Mouse (Mus musculus) cerebellum, adult 18-20 months (tissue): ENCODE results near the gene Gm5726.
"Not testable (repeated sequence)": the region's sequence is repeated elsewhere in the genome, so short reads cannot be mapped to it uniquely, and the experiment has no call there.

Experiments
- DNase-seq, 2 experiments: peaks; one replicate each; pipeline ENCODE4 v3.0.0; 2021

Gene Gm5726

DNA sequence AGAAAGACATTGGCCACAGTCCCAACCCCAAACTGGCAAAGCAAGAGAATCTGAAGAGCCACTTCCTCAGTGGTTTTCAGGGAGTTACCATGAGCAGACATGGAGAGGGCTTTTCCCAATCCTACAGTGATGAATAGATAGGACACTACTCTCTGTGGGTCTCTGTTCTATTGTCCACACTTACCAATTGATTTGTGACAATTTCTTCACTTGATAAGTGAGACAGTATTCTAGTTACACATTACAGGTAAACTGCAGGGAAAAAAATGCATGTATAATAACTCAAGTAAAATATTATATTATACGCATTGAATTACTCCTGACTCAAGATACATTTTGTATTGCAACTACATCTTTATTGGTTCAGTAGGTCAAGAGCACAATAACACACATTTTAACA, at the start of gene Gm5726:
Gm5726 (minus strand) TSS at position 101 of the 400 bp plus-strand sequence.
- DNase-seq: not testable (repeated sequence)

DNA sequence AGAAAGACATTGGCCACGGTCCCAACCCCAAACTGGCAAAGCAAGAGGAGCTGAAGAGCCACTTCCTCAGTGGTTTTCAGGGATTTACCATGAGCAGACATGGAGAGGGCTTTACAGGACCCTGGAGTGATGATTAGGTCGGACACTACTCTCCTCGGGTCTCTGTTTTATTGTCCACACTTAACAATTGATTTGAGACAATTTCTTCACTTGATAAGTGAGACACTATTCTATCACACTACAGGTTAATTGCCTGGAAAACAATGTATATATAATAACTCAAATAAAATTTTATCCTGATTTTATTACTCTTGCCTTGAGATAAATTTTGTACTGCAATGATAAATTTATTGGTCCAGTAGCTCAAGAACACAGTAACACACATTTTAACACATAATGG, 30.6 kb upstream of the Gm5726 start, which contains the start of gene Gm4141:
Gm4141 (minus strand) TSS at position 101 of the 400 bp plus-strand sequence.
- not testable (repeated sequence) for DNase-seq

DNA sequence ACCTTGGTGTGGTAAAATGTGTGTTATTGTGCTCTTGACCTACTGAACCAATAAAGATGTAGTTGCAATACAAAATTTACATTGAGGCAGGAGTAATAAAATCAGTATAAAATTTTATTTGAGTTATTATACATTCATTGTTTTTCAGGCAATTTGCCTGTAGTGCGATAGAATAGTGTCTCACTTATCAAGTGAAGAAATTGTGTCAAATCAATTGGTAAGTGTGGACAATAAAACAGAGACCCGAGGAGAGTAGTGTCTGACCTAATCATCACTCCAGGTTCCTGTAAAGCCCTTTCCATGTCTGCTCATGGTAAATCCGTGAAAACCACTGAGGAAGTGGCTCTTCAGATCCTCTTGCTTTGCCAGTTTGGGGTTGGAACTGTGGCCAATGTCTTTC, 12.0 kb downstream of the Gm5726 start, which contains the start of gene Vmn1r104:
Vmn1r104 (plus strand) TSS at position 301 of the 400 bp plus-strand sequence.
- not testable (repeated sequence) for DNase-seq

DNA sequence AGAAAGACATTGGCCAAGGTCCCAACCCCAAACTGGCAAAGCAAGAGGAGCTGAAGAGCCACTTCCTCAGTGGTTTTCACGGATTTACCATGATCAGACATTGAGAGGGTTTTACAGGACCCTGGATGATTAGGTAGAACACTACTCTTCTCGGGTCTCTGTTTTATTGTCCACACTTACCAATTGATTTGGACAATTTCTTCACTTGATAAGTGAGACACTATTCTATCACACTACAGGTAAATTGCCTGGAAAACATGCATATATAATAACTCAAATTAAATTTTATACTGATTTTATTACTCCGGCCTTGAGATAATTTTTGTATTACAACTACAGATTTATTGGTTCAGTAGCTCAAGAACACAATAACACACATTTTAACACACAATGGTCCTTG, 35.1 kb downstream of the Gm5726 start, which contains the start of gene Vmn1r103:
Vmn1r103 (minus strand) TSS at position 101 of the 400 bp plus-strand sequence.
- DNase-seq: not testable (repeated sequence)
